Mouse (Mus musculus): Measurements from ENCODE around the gene Daam2. TPM values are rescaled to one million over a fixed set of nuclear protein-coding genes. Genes with fewer than 3 reads are reported as not detected.

Gene Daam2
- total RNA-seq, 2 experiments from 2014 or later, result 48.7 to 55.6 TPM

DNA sequence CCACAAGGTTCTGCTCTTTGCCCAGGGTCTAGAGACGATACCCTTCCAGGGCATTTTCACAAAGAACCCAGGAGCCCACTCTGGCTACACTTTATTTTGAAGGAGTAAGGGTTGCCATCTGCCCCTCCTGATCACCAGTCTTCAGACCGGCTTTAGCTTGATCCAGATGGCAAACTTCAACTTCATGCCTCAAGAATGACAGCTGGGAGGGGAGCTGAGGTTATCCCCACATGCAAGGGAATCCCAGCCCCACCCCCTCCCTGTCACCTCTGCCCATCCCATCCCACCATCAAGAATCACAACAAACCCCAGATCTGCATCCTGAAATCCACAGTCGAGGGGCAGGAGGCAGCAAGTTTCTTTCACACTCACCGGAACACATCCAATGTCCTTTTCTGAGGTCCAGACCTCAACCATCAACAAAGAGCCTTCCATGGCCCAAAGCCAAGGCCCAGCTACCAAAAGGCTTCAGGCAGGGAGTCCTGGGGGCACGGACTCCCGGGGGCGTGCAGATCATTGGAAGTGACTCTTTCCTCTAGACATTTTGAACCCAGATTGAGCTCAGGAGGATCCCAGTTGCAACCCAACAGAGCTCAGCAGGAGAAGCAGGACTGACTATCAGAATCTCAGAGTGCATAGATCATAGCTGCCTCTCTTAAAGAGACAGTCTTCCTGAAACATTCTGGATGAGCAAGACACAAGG lies 35.5 kb downstream of the Daam2 start:
- TF ChIP-seq CTCF (IDR thresholded peaks at IDR 0.05), result no peak
- H3K27ac ChIP-seq, result peak overlapping the region; percentile 29
- DNase-seq (ENCODE audit: extremely low spot score in 1 of 2, low spot score in 2 of 2), result no peak
- intact Hi-C loops (cut with DNase I), result loop anchor here (10.0 kb wide), 1 partner anchor 1496 kb away; no protein-coding TSS in a partner anchor
- H3K4me3 ChIP-seq, result no peak overlapping the region

DNA sequence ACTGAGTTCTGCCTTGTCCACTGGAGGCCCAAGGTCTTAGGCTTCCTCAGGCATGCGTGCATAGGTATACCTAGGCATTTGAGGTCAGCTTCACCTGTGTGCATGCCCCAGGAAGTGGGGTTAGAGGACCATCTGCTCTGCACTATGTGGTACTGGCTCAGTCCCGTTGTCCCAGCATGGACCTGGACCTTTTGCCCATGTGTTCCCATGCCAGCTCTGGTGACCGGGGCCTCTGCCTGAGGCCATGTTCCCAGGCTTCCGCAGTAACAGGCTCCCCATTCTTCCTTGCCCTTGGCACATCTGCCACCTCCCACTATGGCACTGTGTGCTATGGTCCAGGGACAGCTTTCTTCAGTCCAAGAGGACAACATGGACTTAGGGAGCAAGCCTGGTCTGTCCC lies 36.1 kb downstream of the Daam2 start:
- H3K4me3 ChIP-seq, result no peak overlapping the region
- TF ChIP-seq CTCF (IDR thresholded peaks at IDR 0.05), result no peak
- DNase-seq (ENCODE audit: extremely low spot score in 1 of 2, low spot score in 2 of 2), result no peak
- intact Hi-C loops (cut with DNase I), result loop anchor here (10.0 kb wide), 1 partner anchor 1497 kb away; no protein-coding TSS in a partner anchor
- H3K27ac ChIP-seq, result peak overlapping the region; percentile 29

DNA sequence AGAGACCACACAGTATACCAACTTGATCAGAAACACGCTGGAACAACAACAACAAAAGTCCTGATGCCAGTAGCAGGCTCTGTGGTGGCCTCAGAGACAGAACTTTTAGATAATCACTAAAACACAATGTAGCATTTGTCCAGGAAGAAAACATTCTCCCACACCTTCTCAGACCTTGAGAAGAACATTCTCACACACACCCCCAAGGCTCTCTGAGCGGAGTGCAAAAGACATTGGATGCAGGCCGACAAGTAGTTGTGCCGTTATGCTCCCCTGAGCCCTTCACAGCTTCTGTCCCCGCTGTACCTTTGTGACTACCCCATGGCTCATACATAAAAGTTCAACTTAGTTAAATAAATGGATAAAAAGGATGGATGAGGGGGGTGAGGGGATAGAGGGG lies 37.6 kb downstream of the Daam2 start:
- H3K27ac ChIP-seq, result no peak overlapping the region
- no peak for DNase-seq (ENCODE audit: extremely low spot score in 1 of 2, low spot score in 2 of 2)
- no peak for TF ChIP-seq CTCF (IDR thresholded peaks at IDR 0.05)
- intact Hi-C loops (cut with DNase I), result loop anchor here (10.0 kb wide), 1 partner anchor 1498 kb away; no protein-coding TSS in a partner anchor
- no peak overlapping the region for H3K4me3 ChIP-seq

DNA sequence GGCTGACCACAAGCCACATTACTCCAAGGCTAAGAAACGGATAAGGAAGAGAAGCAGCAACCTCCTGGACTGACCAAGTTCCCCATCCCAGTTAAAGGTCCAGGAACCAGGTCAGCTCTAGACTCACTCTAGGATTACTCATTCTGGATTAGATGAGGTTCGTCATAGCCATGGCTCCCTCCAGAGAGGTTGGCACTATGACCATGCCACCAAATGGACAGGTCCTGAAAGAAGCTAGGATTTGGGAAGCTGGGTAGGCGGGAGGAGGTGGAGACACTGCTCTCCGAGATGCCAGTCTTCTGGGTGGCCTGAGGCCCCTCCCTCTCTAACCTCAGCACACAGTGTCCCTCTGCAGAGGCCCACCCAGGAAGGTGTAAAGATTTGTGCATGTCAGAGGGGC lies 38.2 kb downstream of the Daam2 start:
- TF ChIP-seq CTCF (IDR thresholded peaks at IDR 0.05), result no peak
- Histone ChIP-seq H3K27ac (no peak overlapping the region), H3K4me3 (no peak overlapping the region)
- intact Hi-C loops (cut with DNase I), result loop anchor here (10.0 kb wide), 1 partner anchor 1499 kb away; no protein-coding TSS in a partner anchor
- DNase-seq (ENCODE audit: extremely low spot score in 1 of 2, low spot score in 2 of 2), result no peak

DNA sequence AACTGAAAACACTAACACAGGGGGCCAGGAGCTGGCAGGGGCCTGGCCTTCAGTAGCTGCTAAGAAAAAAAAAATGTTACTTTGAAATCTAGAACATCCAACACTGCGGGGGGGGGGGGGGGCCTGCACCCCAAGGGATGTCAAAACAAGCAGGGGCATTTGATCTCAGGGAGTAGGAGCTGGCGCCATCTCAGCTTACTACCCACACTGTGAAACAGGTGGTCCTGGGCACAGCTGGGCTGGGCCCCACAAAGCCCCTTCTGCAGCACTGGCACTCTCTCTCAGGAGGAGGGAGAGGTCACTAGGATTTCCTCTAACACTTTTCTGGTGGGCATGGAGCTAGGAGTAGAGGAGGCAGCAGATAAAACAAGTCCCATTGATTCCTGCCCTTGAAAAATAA lies 39.6 kb downstream of the Daam2 start:
- Histone ChIP-seq H3K4me3 (no peak overlapping the region), H3K27ac (no peak overlapping the region)
- no peak for DNase-seq (ENCODE audit: extremely low spot score in 1 of 2, low spot score in 2 of 2)
- no peak for TF ChIP-seq CTCF (IDR thresholded peaks at IDR 0.05)
- intact Hi-C loops (cut with DNase I), result loop anchor here (10.0 kb wide), 1 partner anchor 1500 kb away; no protein-coding TSS in a partner anchor

DNA sequence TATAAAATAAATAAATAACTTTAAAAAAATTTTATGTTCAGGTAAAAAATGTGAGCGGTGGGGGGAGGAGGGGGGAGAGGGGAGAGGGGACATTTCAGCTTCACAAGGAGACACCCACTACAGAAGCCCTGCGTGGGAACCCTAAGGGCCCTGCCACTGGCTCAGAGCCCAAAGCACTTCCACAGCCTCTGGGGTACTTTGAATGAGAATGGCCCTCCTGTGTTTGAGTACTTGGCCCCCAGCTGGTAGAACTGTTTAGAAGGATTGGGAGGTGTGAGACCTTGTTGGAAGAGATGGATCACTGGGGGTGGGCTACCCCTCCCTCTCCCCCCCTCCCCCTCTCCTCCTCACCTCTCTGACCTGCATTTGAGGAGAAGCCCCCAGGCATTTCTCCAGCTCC lies 41.7 kb downstream of the Daam2 start:
- DNase-seq (ENCODE audit: extremely low spot score in 1 of 2, low spot score in 2 of 2), result no peak
- intact Hi-C loops (cut with DNase I), result loop anchor here (10.0 kb wide), 1 partner anchor 1502 kb away; no protein-coding TSS in a partner anchor

DNA sequence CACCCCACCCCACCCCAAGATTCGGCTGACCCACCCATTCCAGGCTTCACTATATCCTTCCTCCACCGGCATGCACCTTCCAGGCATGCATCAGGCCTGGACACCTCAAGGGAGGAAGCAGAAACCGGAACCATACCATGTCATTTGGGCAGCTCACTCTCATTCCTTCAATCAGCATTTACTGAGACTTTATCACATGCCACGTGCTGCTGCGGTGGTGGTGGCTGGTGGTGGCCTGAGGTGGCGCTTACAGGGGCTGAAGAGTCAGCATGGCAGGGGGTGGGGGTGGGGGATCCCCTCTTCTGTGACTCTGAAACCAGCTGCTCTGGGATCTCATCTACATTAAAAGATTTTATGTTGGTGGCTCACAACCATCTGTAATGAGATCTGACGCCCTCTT lies 42.1 kb downstream of the Daam2 start:
- DNase-seq (ENCODE audit: extremely low spot score in 1 of 2, low spot score in 2 of 2), result no peak
- Histone ChIP-seq H3K4me3 (no peak overlapping the region), H3K27ac (no peak overlapping the region)
- TF ChIP-seq CTCF (IDR thresholded peaks at IDR 0.05), result no peak
- intact Hi-C loops (cut with DNase I), result loop anchor here (10.0 kb wide), 1 partner anchor 1503 kb away; no protein-coding TSS in a partner anchor

More for the DNA sequence above, 41.7 kb downstream of the Daam2 start:
- no peak overlapping the region for H3K4me3 ChIP-seq
- no peak; the same call in 1 of the 2 replicates for TF ChIP-seq CTCF (IDR thresholded peaks at IDR 0.05)
- H3K27ac ChIP-seq, result no peak overlapping the region

DNA sequence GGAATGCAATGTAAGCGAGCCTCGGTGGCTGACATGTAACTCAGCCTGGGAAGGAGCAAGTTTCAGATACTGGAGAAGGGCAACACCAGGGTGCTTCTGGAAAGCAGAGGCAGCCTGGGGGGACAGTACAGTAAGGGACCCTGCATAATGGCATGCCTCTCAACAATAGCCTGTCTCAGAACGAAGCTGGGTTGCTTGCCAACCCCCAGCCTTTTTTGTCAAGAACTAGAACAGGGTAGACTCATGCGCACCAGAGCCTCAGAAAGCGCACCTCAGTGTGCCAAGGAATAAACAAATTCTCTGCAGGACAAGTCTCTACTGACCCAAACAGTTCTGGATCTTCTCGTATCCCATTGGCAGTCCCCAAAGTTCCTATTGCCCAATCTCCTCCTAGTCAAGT lies 43.5 kb downstream of the Daam2 start:
- no peak overlapping the region for H3K4me3 ChIP-seq
- no peak overlapping the region for H3K27ac ChIP-seq
- no peak for TF ChIP-seq CTCF (IDR thresholded peaks at IDR 0.05)
- intact Hi-C loops (cut with DNase I), result loop anchor here (10.0 kb wide), 1 partner anchor 1504 kb away; no protein-coding TSS in a partner anchor
- DNase-seq (ENCODE audit: extremely low spot score in 1 of 2, low spot score in 2 of 2), result no peak

DNA sequence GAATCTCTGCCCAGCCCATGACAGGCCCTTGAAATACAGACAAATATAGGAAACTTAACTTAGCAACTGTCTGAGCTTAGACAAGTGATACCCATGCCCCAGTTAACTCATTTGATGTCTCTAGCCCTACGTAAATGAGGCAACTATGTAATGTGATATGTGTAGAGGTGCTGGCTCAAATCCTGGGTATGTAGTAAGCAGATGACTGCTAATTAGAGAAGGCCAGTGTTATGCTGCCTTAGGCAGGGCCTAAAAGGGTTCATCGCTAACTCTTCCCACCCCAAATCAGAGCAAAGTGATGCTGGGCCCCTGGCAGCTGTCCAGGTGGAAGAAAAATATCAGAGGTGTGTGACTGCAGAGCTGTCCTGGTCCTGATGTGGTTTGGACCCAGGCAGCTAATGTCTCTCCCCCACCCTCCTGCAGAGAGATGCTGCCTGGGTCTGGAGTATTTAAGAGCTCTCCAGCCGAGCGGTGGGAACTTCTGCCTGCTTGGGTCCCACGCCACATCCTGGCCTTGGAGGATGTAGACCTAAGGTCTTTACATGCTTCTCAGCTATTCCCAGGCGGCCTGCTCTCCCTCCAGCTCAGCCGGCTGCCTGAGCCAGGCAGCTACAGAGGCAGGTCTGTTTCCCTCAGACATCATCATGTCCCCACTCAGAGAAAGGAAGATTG lies 44.4 kb downstream of the Daam2 start:
- intact Hi-C loops (cut with DNase I), result loop anchor here (10.0 kb wide), 1 partner anchor 1505 kb away; no protein-coding TSS in a partner anchor
- H3K27ac ChIP-seq, result no peak overlapping the region; the same call in 1 of the 2 replicates
- H3K4me3 ChIP-seq, result no peak overlapping the region
- no peak for DNase-seq (ENCODE audit: extremely low spot score in 1 of 2, low spot score in 2 of 2)
- no peak for TF ChIP-seq CTCF (IDR thresholded peaks at IDR 0.05)

DNA sequence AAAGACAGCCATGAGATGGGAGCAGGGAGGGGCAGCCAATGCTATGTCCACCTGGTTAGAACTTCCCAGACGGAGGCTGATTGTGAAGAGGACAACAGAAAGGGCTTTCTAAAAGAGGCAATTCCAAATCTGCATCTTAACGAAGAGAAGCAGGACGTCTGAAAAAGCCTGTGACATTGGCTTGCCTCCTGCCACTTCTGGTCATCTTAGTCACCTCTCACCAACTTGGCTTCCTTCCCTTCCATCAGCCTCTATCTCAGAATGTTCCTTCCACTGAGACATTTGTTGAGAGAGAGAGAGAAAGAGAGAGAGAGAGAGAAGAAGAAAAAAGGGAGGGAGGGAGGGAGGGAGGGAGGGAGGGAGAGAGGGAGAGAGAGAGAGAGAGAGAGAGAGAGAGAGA lies 47.1 kb downstream of the Daam2 start:
- intact Hi-C loops (cut with DNase I), result no loop called here
- DNase-seq (ENCODE audit: extremely low spot score in 1 of 2, low spot score in 2 of 2), result no peak
- Histone ChIP-seq H3K4me3 (no peak overlapping the region), H3K27ac (no peak overlapping the region)
- no peak for TF ChIP-seq CTCF (IDR thresholded peaks at IDR 0.05)

DNA sequence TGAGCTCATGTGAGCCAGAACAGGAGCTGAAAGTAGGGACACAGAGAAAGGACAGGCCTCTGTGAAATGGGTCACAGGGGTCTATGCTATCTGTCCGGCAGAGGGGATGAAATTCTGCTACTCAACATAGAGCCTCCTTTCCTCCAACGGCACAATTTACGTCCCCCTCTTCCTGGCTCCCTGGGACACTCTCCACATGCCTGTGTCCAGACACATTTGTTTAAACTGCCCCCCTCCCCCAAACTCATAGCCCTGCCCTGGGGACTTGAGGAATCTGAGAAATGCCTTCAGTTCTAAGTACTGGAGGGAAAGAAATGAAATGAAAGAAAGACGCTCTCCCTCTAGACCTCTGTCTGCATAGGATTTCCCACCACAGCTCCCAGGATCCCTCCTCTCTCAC lies 48.5 kb downstream of the Daam2 start:
- Histone ChIP-seq H3K4me3 (no peak overlapping the region), H3K27ac (no peak overlapping the region)
- DNase-seq (ENCODE audit: extremely low spot score in 1 of 2, low spot score in 2 of 2), result no peak
- no peak for TF ChIP-seq CTCF (IDR thresholded peaks at IDR 0.05)
- intact Hi-C loops (cut with DNase I), result no loop called here

DNA sequence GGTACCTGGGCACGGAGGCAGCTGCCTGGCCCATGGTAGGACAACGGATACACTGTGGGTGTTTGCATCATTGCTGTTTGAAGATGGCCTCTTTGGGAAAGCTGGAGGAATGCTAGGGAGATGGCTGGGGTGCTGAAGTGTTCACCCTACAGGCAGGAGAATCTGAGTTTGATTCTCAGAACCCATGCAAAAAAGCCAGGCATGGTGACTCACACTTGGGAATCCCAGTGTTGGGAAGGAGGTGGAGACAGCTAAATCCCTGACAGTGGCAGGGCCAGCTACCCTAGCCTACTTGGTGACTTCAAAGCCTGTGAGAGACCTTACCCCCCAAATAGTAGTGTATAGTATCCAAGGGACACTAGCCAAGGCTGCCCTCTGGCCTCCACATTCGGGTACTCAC lies 49.0 kb downstream of the Daam2 start:
- H3K4me3 ChIP-seq, result no peak overlapping the region
- intact Hi-C loops (cut with DNase I), result no loop called here
- no peak overlapping the region for H3K27ac ChIP-seq
- TF ChIP-seq CTCF (IDR thresholded peaks at IDR 0.05), result no peak
- no peak for DNase-seq (ENCODE audit: extremely low spot score in 1 of 2, low spot score in 2 of 2)

All from left cerebral cortex, adult 2 months (tissue).